Mouse (Mus musculus) left cerebral cortex, postnatal 10 days (tissue): ENCODE data around the gene Slc46a2. TPM values are rescaled to one million over a fixed set of nuclear protein-coding genes. Genes with fewer than 3 reads are reported as not detected.

Experiments
- DNase-seq, 2 experiments: peaks; one replicate each; pipeline ENCODE4 v3.0.0; 2021 to 2022; ENCODE audit warnings: low spot score in 2 of 2, mixed read lengths in 1 of 2; ENCODE audit errors: extremely low spot score in 1 of 2
- intact Hi-C: fragments of 180-260 bp; cut with DNase I; formaldehyde crosslinking; loops from one replicate; pipeline ENCODE4 v1.15.1; 2025
- total RNA-seq, 2 experiments: library from RNA; stranded (reverse); gene quantifications; 2 replicates each; pipeline ENCODE4 v1.2.3; 2021

The Slc46a2 gene
- total RNA-seq, 2 experiments from 2014 or later = not detected

- intact Hi-C loops = loop anchor here (2.0 to 10.0 kb wide), 4 partner anchors 63 to 485 kb away; partner anchors contain the start of gene E130308A19Rik
- DNase-seq = peak in 1 of 2 experiments; percentile 60
Observed at GRCm38 (mm10) chr4:59869488-59870057, 45.3 kb downstream of the Slc46a2 start.

- DNase-seq = no peak
- intact Hi-C loops = loop anchor here (10.0 kb wide), 1 partner anchor 483 kb away; no protein-coding TSS in a partner anchor
Observed at GRCm38 (mm10) chr4:59868086-59868485, 46.8 kb downstream of the Slc46a2 start.

- intact Hi-C loops = loop anchor here (10.0 kb wide), 1 partner anchor 479 kb away; no protein-coding TSS in a partner anchor
- no peak for DNase-seq
Observed at GRCm38 (mm10) chr4:59863869-59864268, 51.0 kb downstream of the Slc46a2 start.

- intact Hi-C loops = loop anchor here (10.0 kb wide), 1 partner anchor 478 kb away; no protein-coding TSS in a partner anchor
- DNase-seq = no peak
Observed at GRCm38 (mm10) chr4:59862335-59862734, 52.5 kb downstream of the Slc46a2 start.

GRCm38 (mm10) chr4:59861871-59862270 lies 53.0 kb downstream of the Slc46a2 start:
- DNase-seq = no peak
- intact Hi-C loops = loop anchor here (10.0 kb wide), 1 partner anchor 477 kb away; no protein-coding TSS in a partner anchor

- no peak for DNase-seq
- intact Hi-C loops = loop anchor here (10.0 kb wide), 1 partner anchor 476 kb away; no protein-coding TSS in a partner anchor
Observed at GRCm38 (mm10) chr4:59860431-59860830, 54.4 kb downstream of the Slc46a2 start.

- intact Hi-C loops = loop anchor here (10.0 kb wide), 1 partner anchor 475 kb away; no protein-coding TSS in a partner anchor
- no peak for DNase-seq
Observed at GRCm38 (mm10) chr4:59859693-59860425, 55.0 kb downstream of the Slc46a2 start.

Other genes with a start within 250 kb of the Slc46a2 start
- gene Inip, start 113.5 kb downstream of the Slc46a2 start, total RNA-seq = 10 to 100 TPM; 22.3 to 23.6 TPM
- gene Snx30, start 109.2 kb downstream of the Slc46a2 start, total RNA-seq = 10 to 100 TPM; 44.2 to 46.4 TPM
- not detected for gene Mup4, start 45.7 kb upstream of the Slc46a2 start, total RNA-seq
- gene Mup6, start 49.2 kb upstream of the Slc46a2 start, total RNA-seq = not detected
- not detected for gene Mup7, start 155.4 kb upstream of the Slc46a2 start, total RNA-seq
- gene Mup2, start 239.2 kb upstream of the Slc46a2 start, total RNA-seq = not detected